In genomic region chr1:159594099-159595058, GRCm38 (mm10) we compare ENCODE assay signal across 13 mouse cellular contexts.
DNase-seq lines count a peak whose midpoint lies in the region; ATAC-seq and TF ChIP-seq lines count a peak whose summit lies in the region.
"Had no signal": no experiment of that assay in that cellular context is flagged by ENCODE, and none has a peak within 500 bp of the region (broad histone marks: within the 10 kb centered on the region; RNA-seq: fewer than 3 reads in every experiment).

No protein-coding gene starts in this region.

- H3K27me3 ChIP-seq in hindbrain, embryonic 12.5 days, result no peaks in the 10 kb centered on the region
- H3K27me3 ChIP-seq in hindbrain, embryonic 10.5 days (ENCODE audit: insufficient read depth, poor library complexity, severe bottlenecking), result no peaks in the 10 kb centered on the region
- no peaks in the 10 kb centered on the region for H3K27me3 ChIP-seq in cerebellum, adult 2 months (ENCODE audit: control insufficient read depth, insufficient read depth, low read length)
- H3K27me3 ChIP-seq in forebrain, embryonic 15.5 days, result no peaks in the 10 kb centered on the region
- no peaks in the 10 kb centered on the region for H3K27me3 ChIP-seq in midbrain, postnatal 0 days (ENCODE audit: insufficient read depth, low read length)
- H3K27me3 ChIP-seq: embryonic facial prominence, embryonic 13.5 days had no signal

- no peak overlapping the region for H3K4me2 ChIP-seq in hindbrain, embryonic 12.5 days (replicated peaks)
- no peak overlapping the region for H3K4me2 ChIP-seq in forebrain, embryonic 15.5 days (replicated peaks)
- no peak overlapping the region for H3K4me2 ChIP-seq in midbrain, postnatal 0 days (ENCODE audit: low read depth, low read length, poor library complexity, severe bottlenecking)
- H3K4me2 ChIP-seq: embryonic facial prominence, embryonic 13.5 days had no signal

- WGBS in hindbrain, embryonic 12.5 days, result 79% methylated on average over 14 of the region's 14 CpGs
- 79% methylated on average over 14 of the region's 14 CpGs for whole genome bisulfite sequencing in hindbrain, embryonic 10.5 days
- WGBS in cerebellum, adult 2 months, result 61% methylated on average over 14 of the region's 14 CpGs
- whole genome bisulfite sequencing in forebrain, embryonic 15.5 days, result 28% methylated on average over 14 of the region's 14 CpGs
- WGBS in midbrain, postnatal 0 days, result 58% methylated on average over 14 of the region's 14 CpGs

- H3K36me3 ChIP-seq in hindbrain, embryonic 12.5 days, result no peaks in the 10 kb centered on the region
- H3K36me3 ChIP-seq in hindbrain, embryonic 10.5 days, result no peaks in the 10 kb centered on the region
- H3K36me3 ChIP-seq in forebrain, embryonic 15.5 days, result no peaks in the 10 kb centered on the region
- H3K36me3 ChIP-seq in midbrain, postnatal 0 days (ENCODE audit: insufficient read depth, low read length), result no peaks in the 10 kb centered on the region
- H3K36me3 ChIP-seq: embryonic facial prominence, embryonic 13.5 days; heart, embryonic 10.5 days had no signal

- no peak overlapping the region for H3K4me3 ChIP-seq in hindbrain, embryonic 12.5 days
- H3K4me3 ChIP-seq in hindbrain, embryonic 10.5 days, result no peak overlapping the region
- no peak overlapping the region for H3K4me3 ChIP-seq in cerebellum, adult 2 months (replicated peaks; ENCODE audit: insufficient read depth, low read depth, low read length)
- no peak overlapping the region for H3K4me3 ChIP-seq in forebrain, embryonic 15.5 days
- H3K4me3 ChIP-seq in midbrain, postnatal 0 days (ENCODE audit: low read depth, low read length), result no peak overlapping the region
- H3K4me3 ChIP-seq: embryonic facial prominence, embryonic 13.5 days; heart, embryonic 10.5 days had no signal

- no peak overlapping the region for H3K27ac ChIP-seq in hindbrain, embryonic 12.5 days
- H3K27ac ChIP-seq in hindbrain, embryonic 10.5 days, result no peak overlapping the region
- no peak overlapping the region for H3K27ac ChIP-seq in cerebellum, adult 2 months (ENCODE audit: insufficient read depth, low read length)
- H3K27ac ChIP-seq in forebrain, embryonic 15.5 days (replicated peaks), result peak overlapping the region; percentile 57
- peak overlapping the region; percentile 57; the same call in 1 of the 2 replicates for H3K27ac ChIP-seq in midbrain, postnatal 0 days (ENCODE audit: low read depth, low read length)
- H3K27ac ChIP-seq: embryonic facial prominence, embryonic 13.5 days; heart, embryonic 10.5 days had no signal

- no peaks in the 10 kb centered on the region for H3K9me3 ChIP-seq in hindbrain, embryonic 12.5 days (replicated peaks)
- no peaks in the 10 kb centered on the region for H3K9me3 ChIP-seq in hindbrain, embryonic 10.5 days
- no peaks in the 10 kb centered on the region for H3K9me3 ChIP-seq in forebrain, embryonic 15.5 days
- H3K9me3 ChIP-seq in midbrain, postnatal 0 days (ENCODE audit: low read length), result no peaks in the 10 kb centered on the region
- H3K9me3 ChIP-seq: embryonic facial prominence, embryonic 13.5 days; heart, embryonic 10.5 days had no signal

- no peak for TF ChIP-seq POLR2A in cerebellum, adult 2 months (IDR thresholded peaks at IDR 0.05; ENCODE audit: borderline replicate concordance, insufficient read depth, low read length)

- 0 out of 2 replicates have a peak, but pooled peaks cover 3% of the 10 kb centered on the region for H3K4me1 ChIP-seq in hindbrain, embryonic 12.5 days
- H3K4me1 ChIP-seq in hindbrain, embryonic 10.5 days (replicated peaks), result 0 out of 2 replicates have a peak, but pooled peaks cover 3% of the 10 kb centered on the region
- H3K4me1 ChIP-seq in cerebellum, adult 2 months (ENCODE audit: control insufficient read depth, insufficient read depth, low read length), result peaks cover 22% of the 10 kb centered on the region; the same call in 1 of the 2 replicates
- peaks cover 13% of the 10 kb centered on the region for H3K4me1 ChIP-seq in forebrain, embryonic 15.5 days
- peaks cover 4% of the 10 kb centered on the region for H3K4me1 ChIP-seq in midbrain, postnatal 0 days (ENCODE audit: insufficient read depth, low read length)
- H3K4me1 ChIP-seq: embryonic facial prominence, embryonic 13.5 days had no signal

- ATAC-seq in hindbrain, embryonic 12.5 days (ENCODE audit: low FRiP score), result peak; percentile 85
- ATAC-seq in forebrain, embryonic 15.5 days (replicated peaks), result peak; percentile 91
- peak; percentile 66 for ATAC-seq in midbrain, postnatal 0 days (ENCODE audit: low FRiP score)
- ATAC-seq: lung, postnatal 0 days had no signal

- TF ChIP-seq CTCF in cerebellum, adult 2 months (IDR thresholded peaks at IDR 0.05; ENCODE audit: borderline replicate concordance, insufficient read depth, low read depth, low read length), result no peak
- TF ChIP-seq CTCF in midbrain, postnatal 0 days (IDR thresholded peaks at IDR 0.05), result no peak

- no peak overlapping the region for H3K9ac ChIP-seq in hindbrain, embryonic 12.5 days
- H3K9ac ChIP-seq in forebrain, embryonic 15.5 days (replicated peaks), result no peak overlapping the region
- no peak overlapping the region for H3K9ac ChIP-seq in midbrain, postnatal 0 days (replicated peaks; ENCODE audit: low read length, poor library complexity, severe bottlenecking)
- H3K9ac ChIP-seq: embryonic facial prominence, embryonic 13.5 days had no signal

- no peak for DNase-seq in hindbrain, embryonic 10.5 days (ENCODE audit: low spot score)
- DNase-seq in cerebellum, adult 2 months, result peak; percentile 55 to 67
- DNase-seq in midbrain, postnatal 0 days (ENCODE audit: low spot score), result peak; percentile 90
- no peak for DNase-seq in adrenal gland, postnatal 4 days (ENCODE audit: low spot score in 2 of 2)
- no peak for DNase-seq in yolk sac, embryonic 10.5 days (ENCODE audit: low spot score)
- no peak for DNase-seq in adrenal gland, adult (ENCODE audit: inconsistent age in 2 of 2, low spot score in 1 of 2)
- DNase-seq: kidney, postnatal 25 days; right cerebral cortex, adult 18-20 months had no signal

Comparison
In these comparisons a context has a peak if more than half of its experiments do, and no peak if none do; other contexts are left out.
1. H3K27ac ChIP-seq: peak in forebrain, embryonic 15.5 days (single experiment) and midbrain, postnatal 0 days (single experiment); none in hindbrain, embryonic 12.5 days (single experiment), hindbrain, embryonic 10.5 days (single experiment) and cerebellum, adult 2 months (single experiment).
2. DNase-seq: peak in cerebellum, adult 2 months (2 of 2) and midbrain, postnatal 0 days (single experiment); none in hindbrain, embryonic 10.5 days (single experiment), adrenal gland, postnatal 4 days (0 of 2), yolk sac, embryonic 10.5 days (single experiment) and adrenal gland, adult (0 of 2).
3. Peak in every context shown above with its lines, with median percentiles within 50 percentile points of each other: ATAC-seq.